Mouse (Mus musculus) forebrain, postnatal 0 days (tissue): ENCODE results near the gene Fmnl1. TPM values are rescaled to one million over a fixed set of nuclear protein-coding genes. Genes with fewer than 3 reads are reported as not detected.

ENCODE experiments used
- ATAC-seq: fragments of 200-750 bp; cut with Nextera tagmentation; 2 replicates; pipeline ENCODE4 v1.8.0; 2017; ENCODE audit warnings: mild to moderate bottlenecking, moderate library complexity
- DNase-seq: peaks from one replicate; pipeline ENCODE4 v3.0.0-alpha.2; 2015
- H3K27ac ChIP-seq: fragments of 300-500 bp; sonication (generic); 2 replicates; pipeline ENCODE4 v1.5.1; 2014; ENCODE audit warnings: low read depth, mild to moderate bottlenecking, antibody characterized with exemption, low read length, moderate library complexity, mixed read lengths
- H3K27me3 ChIP-seq: fragments of 300-500 bp; sonication (generic); 2 replicates; pipeline ENCODE4 v1.6.1; 2014; ENCODE audit warnings: mild to moderate bottlenecking, low read length, mixed read lengths; ENCODE audit not compliant: insufficient read depth
- H3K36me3 ChIP-seq: fragments of 300-500 bp; sonication (generic); 2 replicates; pipeline ENCODE4 v1.6.1; 2014; ENCODE audit warnings: mild to moderate bottlenecking, moderate library complexity; ENCODE audit not compliant: insufficient read depth
- H3K4me1 ChIP-seq: fragments of 300-500 bp; sonication (generic); 2 replicates; pipeline ENCODE4 v1.6.1; 2014; ENCODE audit warnings: antibody characterized with exemption; ENCODE audit not compliant: insufficient read depth
- H3K4me2 ChIP-seq: fragments of 300-500 bp; sonication (generic); 2 replicates; pipeline ENCODE4 v1.6.1; 2014; ENCODE audit warnings: low read depth, mild to moderate bottlenecking, moderate library complexity
- H3K4me3 ChIP-seq: fragments of 300-500 bp; sonication (generic); 2 replicates; pipeline ENCODE4 v1.5.1; 2014; ENCODE audit warnings: low read depth, low read length, mixed read lengths
- H3K9ac ChIP-seq: fragments of 300-500 bp; sonication (generic); 2 replicates; pipeline ENCODE4 v1.6.1; 2014; ENCODE audit warnings: mild to moderate bottlenecking
- H3K9me3 ChIP-seq: fragments of 300-500 bp; sonication (generic); 2 replicates; pipeline ENCODE4 v1.6.1; 2016; ENCODE audit warnings: low read length
- CTCF ChIP-seq: sonication (generic); IDR thresholded peaks from 2 replicates; pipeline ENCODE4 v1.5.1; 2016; ENCODE audit warnings: antibody characterized with exemption, control low read depth, low read depth
- WGBS: fragments of 180-500 bp; shearing (Covaris S2); extraction: QIAGEN DNeasy Blood & Tissue Kit; methylation state at CpG from one replicate; pipeline ENCODE4 v1.1.7; 2014; 5-methylcytosine and 5-hydroxymethylcytosine counted together
- polyA plus RNA-seq: library from polyadenylated mRNA; unstranded; fragments of >200 nt; fragmentation: Nextera tagmentation; extraction: Ambion mirVana; gene quantifications from 2 replicates; pipeline ENCODE4 v1.2.1, GENCODE M21; 2015
- total RNA-seq: library from RNA; depleted of rRNA; stranded (reverse); fragments of >200 nt; gene quantifications from 2 replicates; pipeline ENCODE4 v1.2.3, GENCODE M21; 2014; rRNA removed

Gene Fmnl1
- total and polyA plus RNA-seq, 2 experiments from 2014 or later, result 7.1 to 9.4 TPM

DNA sequence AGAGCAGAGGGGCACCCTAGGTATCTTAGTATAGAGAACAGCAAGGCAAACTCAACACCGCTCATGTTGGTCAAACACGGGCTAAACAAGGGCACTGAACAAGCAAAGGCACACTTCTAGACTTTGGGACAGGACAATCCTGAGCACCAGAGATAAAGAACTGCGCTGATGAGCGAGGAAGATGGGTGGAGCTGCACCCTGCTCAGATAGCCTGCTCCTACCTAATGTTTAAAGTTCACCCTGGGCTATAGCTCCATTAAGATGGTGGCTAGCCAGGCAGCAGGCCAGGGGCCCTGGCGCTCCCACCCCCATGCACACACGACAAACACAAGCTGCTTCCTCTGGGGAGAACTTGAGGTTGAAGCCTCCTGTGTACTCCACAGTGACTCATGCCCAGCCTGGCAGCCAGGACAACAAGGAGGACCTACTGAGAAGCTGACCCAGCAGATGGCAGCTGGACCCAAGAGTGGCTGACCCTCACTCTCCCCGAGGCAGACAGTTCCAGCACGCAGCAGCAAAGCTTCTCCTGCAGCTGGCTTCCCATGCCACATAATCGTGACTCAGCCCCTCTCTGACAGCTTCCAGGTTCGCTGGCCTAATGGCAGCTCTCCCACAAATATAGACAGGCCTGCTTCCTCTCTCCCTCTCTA lies 75.3 kb downstream of the Fmnl1 start:
- Histone ChIP-seq H3K4me2 (no peak overlapping the region), H3K36me3 (no peaks in the 10 kb centered on the region), H3K9me3 (no peaks in the 10 kb centered on the region), H3K9ac (no peak overlapping the region), H3K27me3 (no peaks in the 10 kb centered on the region), H3K4me3 (no peak overlapping the region), H3K4me1 (no peaks in the 10 kb centered on the region; the same call in 1 of the 2 replicates), H3K27ac (no peak overlapping the region)
- DNase-seq (no peak), ATAC-seq (no peak)
- TF ChIP-seq CTCF, result no peak
- WGBS, result 75% methylated on average over 10 of the region's 10 CpGs

DNA sequence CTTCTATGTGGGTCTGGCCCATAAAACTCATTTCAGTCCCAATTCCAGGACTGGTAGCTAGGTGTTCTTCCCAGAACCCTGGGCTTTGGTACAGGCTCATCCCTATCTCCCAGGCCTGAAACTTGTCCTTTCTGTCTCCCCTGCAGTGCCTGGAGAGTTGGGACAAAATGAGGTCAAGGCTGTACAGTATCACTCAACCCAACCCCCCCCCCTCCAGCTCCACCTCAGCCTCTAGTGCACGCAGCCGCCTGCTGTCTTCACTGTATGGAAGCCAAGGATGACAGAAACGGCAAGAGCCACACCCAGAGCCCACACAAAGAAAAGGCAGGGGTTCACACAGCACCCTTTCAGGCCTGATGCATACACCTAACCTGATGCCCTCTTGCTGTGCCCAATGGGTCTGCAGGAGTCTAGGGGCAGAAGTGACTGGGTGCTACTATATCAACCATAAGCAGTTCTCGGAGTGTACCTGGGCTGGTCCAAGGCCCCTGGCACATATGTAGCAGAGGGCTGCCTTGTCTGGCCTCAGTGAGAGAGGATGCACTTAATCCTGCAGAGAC lies 75.9 kb downstream of the Fmnl1 start:
- H3K36me3 ChIP-seq, result no peaks in the 10 kb centered on the region
- no peak overlapping the region for H3K4me2 ChIP-seq
- no peaks in the 10 kb centered on the region for H3K27me3 ChIP-seq
- no peak overlapping the region for H3K9ac ChIP-seq
- H3K4me3 ChIP-seq, result no peak overlapping the region
- ATAC-seq (no peak), DNase-seq (no peak)
- no peaks in the 10 kb centered on the region; the same call in 1 of the 2 replicates for H3K4me1 ChIP-seq
- no peak overlapping the region for H3K27ac ChIP-seq
- 52% methylated on average over 4 of the region's 4 CpGs for WGBS
- TF ChIP-seq CTCF, result no peak
- H3K9me3 ChIP-seq, result no peaks in the 10 kb centered on the region

DNA sequence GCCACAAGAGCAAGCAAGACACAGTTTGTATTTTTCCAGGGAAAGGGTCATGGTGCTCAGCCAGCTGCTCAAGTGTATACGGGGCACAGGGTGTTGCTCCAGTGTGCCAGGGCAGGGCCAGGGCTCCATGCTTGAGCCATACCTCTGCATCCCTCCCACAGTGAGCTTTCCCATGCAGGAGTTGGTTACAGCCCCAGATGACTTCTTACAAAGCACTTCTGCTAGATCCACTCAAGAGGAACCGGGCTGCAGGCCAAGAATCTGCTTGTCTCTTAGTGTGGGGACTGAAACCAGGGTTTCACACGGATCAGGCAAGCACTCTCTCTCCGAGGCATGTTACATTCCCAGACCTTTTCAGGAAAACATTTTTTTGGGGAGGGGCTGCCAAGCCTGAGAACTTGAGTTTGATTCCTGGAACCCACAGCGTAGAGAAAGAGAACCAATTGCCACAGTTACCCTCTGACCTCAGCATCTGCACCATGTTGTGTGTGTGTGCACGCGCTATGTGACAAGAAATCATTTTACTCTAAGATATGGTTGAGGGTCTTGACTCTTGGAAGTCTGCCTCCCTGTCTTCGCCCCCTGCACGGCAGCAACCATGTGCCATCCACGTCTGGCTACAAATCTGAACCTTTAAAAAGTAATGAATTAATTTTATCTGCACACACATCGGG lies 76.7 kb downstream of the Fmnl1 start:
- Histone ChIP-seq H3K27me3 (no peaks in the 10 kb centered on the region), H3K36me3 (no peaks in the 10 kb centered on the region), H3K4me1 (no peaks in the 10 kb centered on the region; the same call in 1 of the 2 replicates), H3K9me3 (no peaks in the 10 kb centered on the region), H3K27ac (no peak overlapping the region; the same call in 1 of the 2 replicates), H3K4me2 (no peak overlapping the region), H3K4me3 (no peak overlapping the region), H3K9ac (no peak overlapping the region)
- 43% methylated on average over 11 of the region's 11 CpGs for WGBS
- ATAC-seq, result peak; percentile 63; the same call in 1 of the 2 replicates
- peak; percentile 82 for DNase-seq
- TF ChIP-seq CTCF, result no peak

Other genes with a start within 250 kb of the Fmnl1 start
- 3.2 and 6.6 TPM in 2 replicates for gene Kif18b, start 246.0 kb upstream of the Fmnl1 start, total RNA-seq
- gene Kif18b, start 246.0 kb upstream of the Fmnl1 start, polyA plus RNA-seq, result 0.54 and 0.70 TPM in 2 replicates
- gene C1ql1, start 224.4 kb upstream of the Fmnl1 start, total RNA-seq, result 10.3 and 11.8 TPM in 2 replicates
- 3.9 and 5.4 TPM in 2 replicates for gene C1ql1, start 224.4 kb upstream of the Fmnl1 start, polyA plus RNA-seq
- 63.2 and 64.1 TPM in 2 replicates for gene Nmt1, start 142.9 kb upstream of the Fmnl1 start, total RNA-seq
- gene Nmt1, start 142.9 kb upstream of the Fmnl1 start, polyA plus RNA-seq, result 35.0 and 36.7 TPM in 2 replicates
- gene Dcakd, start 142.8 kb upstream of the Fmnl1 start, total RNA-seq, result 136 and 148 TPM in 2 replicates
- 173 and 191 TPM in 2 replicates for gene Dcakd, start 142.8 kb upstream of the Fmnl1 start, polyA plus RNA-seq
- 8.5 and 8.8 TPM in 2 replicates for gene Plcd3, start 69.4 kb upstream of the Fmnl1 start, total RNA-seq
- 3.6 TPM in 2 replicates for gene Plcd3, start 69.4 kb upstream of the Fmnl1 start, polyA plus RNA-seq
- gene Acbd4, start 69.4 kb upstream of the Fmnl1 start, total RNA-seq, result 27.2 and 28.5 TPM in 2 replicates
- gene Acbd4, start 69.4 kb upstream of the Fmnl1 start, polyA plus RNA-seq, result 20.1 and 27.1 TPM in 2 replicates
- gene Hexim1, start 54.9 kb upstream of the Fmnl1 start, total RNA-seq, result 19.0 and 20.5 TPM in 2 replicates
- 3.7 and 3.9 TPM in 2 replicates for gene Hexim1, start 54.9 kb upstream of the Fmnl1 start, polyA plus RNA-seq
- 30.8 and 47.0 TPM in 2 replicates for gene Hexim2, start 38.7 kb upstream of the Fmnl1 start, total RNA-seq
- 16.5 and 27.9 TPM in 2 replicates for gene Hexim2, start 38.7 kb upstream of the Fmnl1 start, polyA plus RNA-seq
- gene 1700023F06Rik, start 37.5 kb downstream of the Fmnl1 start, total RNA-seq, result 0.71 TPM in 1 of 2 replicates, not detected in the other
- gene 1700023F06Rik, start 37.5 kb downstream of the Fmnl1 start, polyA plus RNA-seq, result 3.0 and 3.1 TPM in 2 replicates
- gene Spata32, start 47.3 kb downstream of the Fmnl1 start, total RNA-seq, result 0.57 and 0.62 TPM in 2 replicates
- 0.43 and 0.64 TPM in 2 replicates for gene Spata32, start 47.3 kb downstream of the Fmnl1 start, polyA plus RNA-seq
- 3.2 and 5.8 TPM in 2 replicates for gene Map3k14, start 96.4 kb downstream of the Fmnl1 start, total RNA-seq
- gene Map3k14, start 96.4 kb downstream of the Fmnl1 start, polyA plus RNA-seq, result 0.77 TPM in 2 replicates
- gene Arhgap27, start 192.6 kb downstream of the Fmnl1 start, total RNA-seq, result 4.2 and 5.6 TPM in 2 replicates
- gene Arhgap27, start 192.6 kb downstream of the Fmnl1 start, polyA plus RNA-seq, result 3.2 and 4.8 TPM in 2 replicates
- gene Plekhm1, start 241.6 kb downstream of the Fmnl1 start, total RNA-seq, result 4.2 and 7.1 TPM in 2 replicates
- 5.3 and 5.7 TPM in 2 replicates for gene Plekhm1, start 241.6 kb downstream of the Fmnl1 start, polyA plus RNA-seq